Mouse (Mus musculus) heart, embryonic 13.5 days (tissue): Measurements from ENCODE around the gene Pcgf1. TPM values are rescaled to one million over a fixed set of nuclear protein-coding genes. Genes with fewer than 3 reads are reported as not detected.

Source experiments
- microRNA counts: library from miRNA; unstranded; fragments of <30 nt; microRNA quantifications from one replicate; lab custom pipeline; 2016
- microRNA-seq: library from miRNA; unstranded; fragments of <30 nt; microRNA quantifications from one replicate; pipeline ENCODE4, GENCODE M21; 2016
- polyA plus RNA-seq: library from polyadenylated mRNA; unstranded; fragments of >200 nt; fragmentation: Nextera tagmentation; extraction: Ambion mirVana; gene quantifications from 2 replicates; pipeline ENCODE4 v1.2.1, GENCODE M21; 2015

The Pcgf1 gene
- polyA plus RNA-seq, 1 experiment from 2014 or later = 14.8 TPM

MicroRNA genes within 50 kb of the gene (microRNA counts, 519-probe panel; counts per million panel counts)
- microRNA mmu-miR-3470a+mmu-miR-3470b (lab: Ali Mortazavi, UCI) = 209 counts per million, percentile 61 among the panel's probes with 10 or more counts

Small RNA genes within 50 kb of the gene (microRNA-seq; reads per million reads assigned to microRNA genes)
- gene Mir3470a (not detected), gene Mir7040 (not detected)

Other genes starting within 250 kb of the Pcgf1 start
- 0.52 and 0.78 TPM in 2 replicates for gene Sema4f, start 138.1 kb upstream of the Pcgf1 start, polyA plus RNA-seq
- gene M1ap, start 131.0 kb upstream of the Pcgf1 start, polyA plus RNA-seq = 1.5 and 1.7 TPM in 2 replicates
- 7.6 and 9.3 TPM in 2 replicates for gene Dok1, start 44.4 kb upstream of the Pcgf1 start, polyA plus RNA-seq
- 6.9 and 7.1 TPM in 2 replicates for gene Loxl3, start 43.7 kb upstream of the Pcgf1 start, polyA plus RNA-seq
- 120 and 123 TPM in 2 replicates for gene Aup1, start 23.3 kb upstream of the Pcgf1 start, polyA plus RNA-seq
- gene Htra2, start 22.6 kb upstream of the Pcgf1 start, polyA plus RNA-seq = 80.2 and 94.2 TPM in 2 replicates
- 0.41 and 0.62 TPM in 2 replicates for gene Dqx1, start 20.0 kb upstream of the Pcgf1 start, polyA plus RNA-seq
- gene Tlx2, start 7.6 kb upstream of the Pcgf1 start, polyA plus RNA-seq = 0.23 and 1.0 TPM in 2 replicates
- 0.20 TPM in 1 of 2 replicates, not detected in the other for gene Lbx2, start 8.5 kb downstream of the Pcgf1 start, polyA plus RNA-seq
- 1.5 and 1.7 TPM in 2 replicates for gene Ccdc142, start 23.7 kb downstream of the Pcgf1 start, polyA plus RNA-seq
- 1.6 TPM in 2 replicates for gene Gm42688, start 23.7 kb downstream of the Pcgf1 start, polyA plus RNA-seq
- gene Mrpl53, start 31.2 kb downstream of the Pcgf1 start, polyA plus RNA-seq = 134 and 176 TPM in 2 replicates
- 18.5 and 22.0 TPM in 2 replicates for gene Mogs, start 37.6 kb downstream of the Pcgf1 start, polyA plus RNA-seq
- 88.8 and 99.2 TPM in 2 replicates for gene Wbp1, start 43.7 kb downstream of the Pcgf1 start, polyA plus RNA-seq
- 8.2 and 8.7 TPM in 2 replicates for gene Ino80b, start 47.6 kb downstream of the Pcgf1 start, polyA plus RNA-seq
- gene Rtkn, start 57.6 kb downstream of the Pcgf1 start, polyA plus RNA-seq = 19.5 and 21.6 TPM in 2 replicates
- gene Wdr54, start 78.5 kb downstream of the Pcgf1 start, polyA plus RNA-seq = 7.0 and 7.5 TPM in 2 replicates
- 0.55 and 0.64 TPM in 2 replicates for gene 1700003E16Rik, start 78.5 kb downstream of the Pcgf1 start, polyA plus RNA-seq
- gene Dctn1, start 88.1 kb downstream of the Pcgf1 start, polyA plus RNA-seq = 62.3 and 65.9 TPM in 2 replicates
- gene Slc4a5, start 142.0 kb downstream of the Pcgf1 start, polyA plus RNA-seq = 0.11 and 0.37 TPM in 2 replicates
- 27.6 and 30.9 TPM in 2 replicates for gene Mthfd2, start 248.0 kb downstream of the Pcgf1 start, polyA plus RNA-seq
- gene Mob1a, start 248.1 kb downstream of the Pcgf1 start, polyA plus RNA-seq = 30.4 and 30.7 TPM in 2 replicates